Mouse (Mus musculus): Measurements from ENCODE around the gene Ubash3a. TPM values are rescaled to one million over a fixed set of nuclear protein-coding genes. Genes with fewer than 3 reads are reported as not detected.

Gene Ubash3a
- polyA plus RNA-seq, 1 experiment from 2014 or later = 0.23 TPM

DNA sequence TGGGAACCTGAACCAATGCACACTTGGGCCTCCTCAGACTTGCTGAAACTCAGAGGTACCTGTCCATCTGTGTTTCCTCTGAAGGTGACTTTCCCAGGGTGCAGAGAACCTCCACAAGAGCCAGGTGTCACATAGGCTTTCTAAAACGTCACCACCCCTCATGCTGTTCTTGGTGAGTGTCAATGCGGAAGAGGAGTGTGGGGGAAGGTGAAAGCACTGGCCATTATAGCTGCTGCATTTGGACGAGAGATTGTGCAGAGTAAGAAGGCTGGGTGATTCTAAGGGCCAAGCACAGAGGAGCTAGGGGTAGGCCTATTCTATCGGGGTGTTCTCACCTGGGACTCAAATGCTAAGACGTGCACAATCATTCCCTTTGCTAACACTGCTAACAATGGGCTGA lies 46.3 kb downstream of the Ubash3a start:
- no peak overlapping the region for H3K9ac ChIP-seq
- H3K36me3 ChIP-seq = no peaks in the 10 kb centered on the region
- ATAC-seq (replicated peaks; ENCODE audit: low FRiP score) = no peak
- 74% methylated on average over 5 of the region's 5 CpGs for WGBS
- H3K27ac ChIP-seq = no peak overlapping the region
- no peaks in the 10 kb centered on the region for H3K27me3 ChIP-seq
- 0 out of 2 replicates have a peak, but pooled peaks cover 5% of the 10 kb centered on the region for H3K4me1 ChIP-seq
- no peak overlapping the region for H3K4me3 ChIP-seq (replicated peaks)
- H3K4me2 ChIP-seq = no peak overlapping the region
- H3K9me3 ChIP-seq (replicated peaks) = no peaks in the 10 kb centered on the region

DNA sequence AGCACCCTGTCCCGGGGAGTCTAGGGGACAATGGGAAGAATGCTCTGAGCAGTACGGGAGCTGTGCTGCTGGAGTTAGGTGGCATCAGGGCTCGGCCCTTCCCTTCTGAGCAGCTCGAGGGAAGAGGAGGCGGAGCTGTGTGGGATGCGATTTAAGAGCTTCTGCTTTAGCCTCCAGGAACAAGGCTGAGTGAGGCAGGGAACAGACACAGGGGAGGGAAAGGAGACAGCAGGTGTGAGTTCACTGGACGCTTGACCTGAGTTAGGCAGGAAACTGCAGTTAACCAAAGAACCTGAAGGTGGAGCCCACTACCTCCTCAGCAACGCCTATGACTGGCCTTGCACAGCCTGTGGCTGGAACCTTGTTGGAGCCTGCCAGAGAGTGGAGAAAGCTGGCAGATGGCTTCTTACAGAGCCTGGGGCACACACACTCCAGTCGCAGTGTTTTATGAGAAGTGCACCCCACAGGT lies 46.8 kb downstream of the Ubash3a start:
- Histone ChIP-seq H3K4me2 (no peak overlapping the region), H3K9me3 (replicated peaks) (no peaks in the 10 kb centered on the region), H3K4me1 (0 out of 2 replicates have a peak, but pooled peaks cover 5% of the 10 kb centered on the region), H3K36me3 (no peaks in the 10 kb centered on the region), H3K27ac (no peak overlapping the region), H3K27me3 (no peaks in the 10 kb centered on the region), H3K4me3 (replicated peaks) (no peak overlapping the region), H3K9ac (no peak overlapping the region)
- ATAC-seq (replicated peaks; ENCODE audit: low FRiP score) = peak; percentile 78
- 9% methylated on average over 9 of the region's 9 CpGs for WGBS

DNA sequence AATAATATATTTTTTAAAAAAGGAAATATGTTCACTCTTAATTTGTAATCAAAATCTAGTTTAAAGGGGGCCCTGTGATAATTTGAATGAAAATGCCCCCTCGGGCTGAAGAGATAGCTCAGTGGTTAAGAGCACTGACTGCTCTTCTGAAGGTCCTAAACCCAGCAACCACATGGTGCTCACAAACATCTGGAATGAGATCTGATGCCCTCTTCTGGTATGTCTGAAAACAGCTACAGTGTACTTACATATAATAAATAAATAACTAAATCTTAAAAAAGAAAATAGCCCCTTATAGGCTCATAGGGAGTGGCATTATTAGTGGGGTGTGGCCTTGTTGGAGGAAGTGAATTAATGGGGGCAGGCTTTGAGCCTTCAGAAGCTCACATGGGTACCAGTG lies 49.5 kb downstream of the Ubash3a start:
- Histone ChIP-seq H3K4me1 (peaks cover 10% of the 10 kb centered on the region; the same call in 1 of the 2 replicates), H3K9ac (no peak overlapping the region), H3K27ac (no peak overlapping the region), H3K4me3 (replicated peaks) (no peak overlapping the region), H3K4me2 (no peak overlapping the region), H3K9me3 (replicated peaks) (no peaks in the 10 kb centered on the region), H3K27me3 (no peaks in the 10 kb centered on the region), H3K36me3 (no peaks in the 10 kb centered on the region)
- no peak for ATAC-seq (replicated peaks; ENCODE audit: low FRiP score)
- WGBS = 92% methylated on average over 1 of the region's 1 CpGs

DNA sequence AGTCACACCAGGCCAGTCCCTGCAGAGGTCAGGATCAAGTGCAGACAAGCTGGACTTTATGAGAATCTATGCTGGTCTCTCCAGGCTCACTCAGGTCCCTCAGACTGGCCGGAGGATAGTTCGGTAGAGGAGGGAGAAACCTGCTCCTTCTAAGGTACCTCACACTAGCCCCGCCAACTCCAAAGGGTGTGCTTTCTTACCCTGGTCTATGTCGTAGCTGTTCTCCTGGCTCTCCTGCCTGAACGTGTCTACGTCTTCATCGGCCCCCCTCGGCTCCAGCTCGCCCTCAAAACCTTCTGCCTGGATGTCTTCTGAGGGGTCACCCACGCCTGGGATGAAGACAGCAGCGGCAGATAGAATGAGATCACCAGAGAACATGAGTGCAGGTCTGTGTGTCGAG lies 50.2 kb downstream of the Ubash3a start:
- Histone ChIP-seq H3K9me3 (replicated peaks) (no peaks in the 10 kb centered on the region), H3K4me2 (no peak overlapping the region), H3K36me3 (no peaks in the 10 kb centered on the region), H3K4me1 (peaks cover 10% of the 10 kb centered on the region; the same call in 1 of the 2 replicates), H3K27ac (no peak overlapping the region), H3K9ac (no peak overlapping the region), H3K4me3 (replicated peaks) (no peak overlapping the region), H3K27me3 (no peaks in the 10 kb centered on the region)
- WGBS = 78% methylated on average over 12 of the region's 12 CpGs
- ATAC-seq (replicated peaks; ENCODE audit: low FRiP score) = no peak

DNA sequence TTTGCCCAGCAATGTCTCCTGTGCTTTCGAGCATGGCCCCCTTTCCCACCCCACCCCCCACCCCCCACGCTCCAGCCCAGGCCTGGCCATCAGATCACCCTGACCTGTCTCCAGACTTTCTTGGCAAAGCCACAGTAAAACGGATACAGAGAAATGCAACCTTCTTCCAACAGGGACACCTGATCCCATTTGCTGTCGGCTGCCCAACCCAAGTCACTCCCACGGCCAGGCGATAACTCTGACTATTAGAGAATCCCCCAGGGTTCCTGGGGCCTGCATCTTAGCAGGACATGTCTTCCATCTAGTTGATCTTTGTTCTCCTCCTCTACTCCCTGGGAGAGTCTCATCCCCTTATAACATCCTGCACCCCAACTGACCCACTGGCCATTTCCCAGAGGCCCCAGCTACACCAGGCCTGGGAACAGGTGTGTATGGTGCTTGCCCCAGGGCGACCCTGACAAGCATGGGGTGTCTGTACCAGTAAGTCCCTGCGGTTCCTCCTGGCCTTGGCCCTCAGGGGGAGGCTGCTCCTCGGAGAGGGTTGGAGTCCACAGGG lies 50.7 kb downstream of the Ubash3a start:
- H3K36me3 ChIP-seq = no peaks in the 10 kb centered on the region
- peaks cover 10% of the 10 kb centered on the region; the same call in 1 of the 2 replicates for H3K4me1 ChIP-seq
- H3K4me2 ChIP-seq = no peak overlapping the region
- no peaks in the 10 kb centered on the region for H3K9me3 ChIP-seq (replicated peaks)
- H3K4me3 ChIP-seq (replicated peaks) = no peak overlapping the region
- H3K9ac ChIP-seq = no peak overlapping the region
- 60% methylated on average over 9 of the region's 9 CpGs for WGBS
- ATAC-seq (replicated peaks; ENCODE audit: low FRiP score) = no peak
- no peaks in the 10 kb centered on the region for H3K27me3 ChIP-seq
- no peak overlapping the region for H3K27ac ChIP-seq

DNA sequence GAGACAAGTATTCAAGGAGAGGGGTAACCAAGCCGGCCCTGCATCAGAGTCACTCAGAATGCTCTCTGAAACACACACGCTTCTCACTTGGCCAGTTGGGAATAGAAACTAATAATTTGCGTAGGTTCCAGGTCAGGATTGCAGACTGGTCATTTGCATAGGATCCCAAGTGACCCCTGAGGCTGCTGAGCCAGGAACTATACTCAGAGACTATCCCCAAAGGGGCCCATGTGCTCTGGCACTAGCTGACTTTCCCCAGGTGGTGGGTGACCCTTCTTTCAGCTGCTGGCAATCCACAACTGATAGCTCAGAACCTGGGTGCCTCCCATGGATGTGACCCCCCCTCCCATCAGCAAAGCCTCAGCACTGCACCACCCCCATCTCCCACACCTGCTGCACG lies 51.5 kb downstream of the Ubash3a start:
- Histone ChIP-seq H3K27me3 (no peaks in the 10 kb centered on the region), H3K36me3 (no peaks in the 10 kb centered on the region), H3K4me2 (no peak overlapping the region), H3K4me3 (replicated peaks) (no peak overlapping the region), H3K4me1 (peaks cover 10% of the 10 kb centered on the region; the same call in 1 of the 2 replicates), H3K27ac (no peak overlapping the region), H3K9ac (no peak overlapping the region), H3K9me3 (replicated peaks) (no peaks in the 10 kb centered on the region)
- no peak for ATAC-seq (replicated peaks; ENCODE audit: low FRiP score)
- 71% methylated on average over 4 of the region's 4 CpGs for WGBS

GRCm38 (mm10) chr17:31259825-31260224 lies 52.2 kb downstream of the Ubash3a start:
- H3K4me1 ChIP-seq = peaks cover 9% of the 10 kb centered on the region; the same call in 1 of the 2 replicates
- H3K9me3 ChIP-seq (replicated peaks) = no peaks in the 10 kb centered on the region
- H3K27ac ChIP-seq = no peak overlapping the region
- ATAC-seq (replicated peaks; ENCODE audit: low FRiP score) = no peak
- H3K4me2 ChIP-seq = no peak overlapping the region
- 77% methylated on average over 4 of the region's 4 CpGs for WGBS
- H3K27me3 ChIP-seq = no peaks in the 10 kb centered on the region
- H3K36me3 ChIP-seq = no peaks in the 10 kb centered on the region
- H3K4me3 ChIP-seq (replicated peaks) = no peak overlapping the region
- no peak overlapping the region for H3K9ac ChIP-seq

GRCm38 (mm10) chr17:31260430-31260829 lies 52.8 kb downstream of the Ubash3a start:
- ATAC-seq (replicated peaks; ENCODE audit: low FRiP score) = no peak
- Histone ChIP-seq H3K27me3 (no peaks in the 10 kb centered on the region), H3K9ac (no peak overlapping the region), H3K4me2 (no peak overlapping the region), H3K36me3 (no peaks in the 10 kb centered on the region), H3K9me3 (replicated peaks) (no peaks in the 10 kb centered on the region), H3K4me1 (peaks cover 15% of the 10 kb centered on the region), H3K27ac (no peak overlapping the region), H3K4me3 (replicated peaks) (no peak overlapping the region)
- 59% methylated on average over 7 of the region's 7 CpGs for WGBS

DNA sequence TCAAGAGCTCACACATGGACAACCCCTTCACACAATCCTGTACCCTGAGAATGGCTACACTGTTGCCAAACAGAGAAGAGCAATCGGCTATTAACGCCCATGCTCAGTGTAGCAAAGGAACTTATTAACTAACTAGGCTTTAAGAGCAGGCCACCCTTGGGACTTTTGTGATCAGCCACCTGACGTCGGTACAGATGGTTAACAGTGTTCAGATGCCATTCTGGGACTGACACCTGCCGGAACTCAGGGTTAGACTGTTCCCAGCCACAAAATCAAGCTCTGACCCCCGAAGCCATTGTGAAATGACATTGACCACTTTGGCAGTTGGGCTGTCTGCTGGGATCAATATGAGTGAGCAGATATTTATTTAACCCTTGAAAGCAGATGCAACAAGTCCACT lies 53.7 kb downstream of the Ubash3a start:
- H3K36me3 ChIP-seq = no peaks in the 10 kb centered on the region
- H3K4me3 ChIP-seq (replicated peaks) = no peak overlapping the region
- no peak overlapping the region for H3K27ac ChIP-seq
- H3K27me3 ChIP-seq = no peaks in the 10 kb centered on the region
- H3K4me2 ChIP-seq = no peak overlapping the region
- no peak for ATAC-seq (replicated peaks; ENCODE audit: low FRiP score)
- H3K4me1 ChIP-seq = peaks cover 15% of the 10 kb centered on the region
- no peak overlapping the region for H3K9ac ChIP-seq
- WGBS = 77% methylated on average over 6 of the region's 6 CpGs
- no peaks in the 10 kb centered on the region for H3K9me3 ChIP-seq (replicated peaks)

DNA sequence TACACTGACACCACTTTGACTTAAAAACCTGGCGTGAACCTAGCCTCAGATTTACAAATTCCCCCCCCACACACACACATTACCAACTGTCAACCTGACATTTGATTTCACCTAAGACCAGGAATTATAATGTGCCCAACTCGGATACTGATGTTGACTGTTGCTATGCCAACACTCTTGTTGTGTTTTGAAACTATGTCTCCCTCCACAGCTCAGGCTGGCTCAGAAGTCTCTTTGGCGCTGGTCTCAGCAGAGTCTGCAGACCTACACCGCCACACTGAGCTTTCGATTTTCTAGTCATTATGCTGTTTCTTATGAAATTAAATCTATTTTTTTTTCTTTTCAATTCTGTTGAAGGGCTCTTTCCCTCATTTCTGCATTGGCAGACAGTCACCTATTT lies 55.0 kb downstream of the Ubash3a start:
- Histone ChIP-seq H3K4me1 (peaks cover 15% of the 10 kb centered on the region), H3K9me3 (replicated peaks) (no peaks in the 10 kb centered on the region), H3K27ac (no peak overlapping the region), H3K4me2 (no peak overlapping the region), H3K4me3 (replicated peaks) (no peak overlapping the region), H3K27me3 (no peaks in the 10 kb centered on the region), H3K9ac (no peak overlapping the region), H3K36me3 (no peaks in the 10 kb centered on the region)
- 52% methylated on average over 5 of the region's 5 CpGs for WGBS
- no peak for ATAC-seq (replicated peaks; ENCODE audit: low FRiP score)

GRCm38 (mm10) chr17:31263770-31264169 lies 56.1 kb downstream of the Ubash3a start:
- Histone ChIP-seq H3K4me2 (no peak overlapping the region), H3K27me3 (no peaks in the 10 kb centered on the region), H3K4me1 (peaks cover 12% of the 10 kb centered on the region), H3K27ac (no peak overlapping the region), H3K4me3 (replicated peaks) (no peak overlapping the region), H3K9ac (no peak overlapping the region), H3K36me3 (no peaks in the 10 kb centered on the region), H3K9me3 (replicated peaks) (no peaks in the 10 kb centered on the region)
- WGBS = 87% methylated on average over 5 of the region's 5 CpGs
- ATAC-seq (replicated peaks; ENCODE audit: low FRiP score) = no peak

GRCm38 (mm10) chr17:31264372-31264771 lies 56.7 kb downstream of the Ubash3a start:
- H3K36me3 ChIP-seq = no peaks in the 10 kb centered on the region
- no peak overlapping the region for H3K4me2 ChIP-seq
- H3K9ac ChIP-seq = no peak overlapping the region
- no peaks in the 10 kb centered on the region for H3K9me3 ChIP-seq (replicated peaks)
- H3K4me1 ChIP-seq = peaks cover 12% of the 10 kb centered on the region
- H3K4me3 ChIP-seq (replicated peaks) = no peak overlapping the region
- 55% methylated on average over 6 of the region's 6 CpGs for WGBS
- H3K27ac ChIP-seq = no peak overlapping the region
- ATAC-seq (replicated peaks; ENCODE audit: low FRiP score) = no peak
- no peaks in the 10 kb centered on the region for H3K27me3 ChIP-seq

- ATAC-seq (replicated peaks; ENCODE audit: low FRiP score) = no peak
- Histone ChIP-seq H3K27me3 (no peaks in the 10 kb centered on the region), H3K36me3 (no peaks in the 10 kb centered on the region), H3K4me1 (peaks cover 12% of the 10 kb centered on the region), H3K9ac (no peak overlapping the region), H3K27ac (no peak overlapping the region), H3K4me2 (no peak overlapping the region), H3K9me3 (replicated peaks) (no peaks in the 10 kb centered on the region), H3K4me3 (replicated peaks) (no peak overlapping the region)
- WGBS = 15% methylated on average over 3 of the region's 3 CpGs
These were observed 57.5 kb downstream of the Ubash3a start for GRCm38 (mm10) chr17:31265171-31265572.

Measured in kidney, embryonic 15.5 days (tissue).